Mouse (Mus musculus) lung, postnatal 14 days (tissue): ENCODE results near the gene Olfr1347.
"Not testable (repeated sequence)": the region's sequence is repeated elsewhere in the genome, so short reads cannot be mapped to it uniquely, and the experiment has no call there.

Source experiments
- DNase-seq: peaks from one replicate; pipeline ENCODE4 v3.0.0; 2021

Gene Olfr1347

GRCm38 (mm10) chr7:6499655-6500054, at the start of gene Olfr1347:
TSS of gene Olfr1347 (minus strand) at chr7:6499755.
- no peak for DNase-seq

- DNase-seq: no peak
Observed at GRCm38 (mm10) chr7:6526141-6526540, 26.6 kb upstream of the Olfr1347 start.

GRCm38 (mm10) chr7:6525001-6525400, 25.4 kb upstream of the Olfr1347 start:
- no peak for DNase-seq

DNA sequence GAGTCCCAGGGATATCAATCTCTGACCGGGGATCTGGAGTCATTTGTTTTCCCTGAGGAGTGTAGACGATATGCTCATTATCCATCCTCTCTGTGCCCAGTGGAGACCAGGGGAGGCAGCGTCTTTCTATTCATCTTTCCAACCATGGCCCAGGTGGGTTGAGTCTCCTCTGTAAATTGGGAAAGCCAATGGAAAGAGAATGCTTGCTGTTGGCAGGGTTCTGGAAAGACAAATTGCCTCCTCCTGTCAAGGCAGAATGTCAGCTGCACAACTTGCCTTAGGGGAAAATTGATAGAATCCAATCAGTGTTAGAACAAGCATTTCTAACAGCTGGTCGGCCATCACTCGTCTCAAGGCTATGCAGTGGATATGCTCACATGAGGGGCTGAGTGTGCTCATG, 23.3 kb upstream of the Olfr1347 start, which contains the start of gene Olfr1349:
Olfr1349 (minus strand) TSS at position 101 of the 400 bp plus-strand sequence.
- no peak for DNase-seq

GRCm38 (mm10) chr7:6521666-6522065, 22.1 kb upstream of the Olfr1347 start:
- no peak for DNase-seq

DNA sequence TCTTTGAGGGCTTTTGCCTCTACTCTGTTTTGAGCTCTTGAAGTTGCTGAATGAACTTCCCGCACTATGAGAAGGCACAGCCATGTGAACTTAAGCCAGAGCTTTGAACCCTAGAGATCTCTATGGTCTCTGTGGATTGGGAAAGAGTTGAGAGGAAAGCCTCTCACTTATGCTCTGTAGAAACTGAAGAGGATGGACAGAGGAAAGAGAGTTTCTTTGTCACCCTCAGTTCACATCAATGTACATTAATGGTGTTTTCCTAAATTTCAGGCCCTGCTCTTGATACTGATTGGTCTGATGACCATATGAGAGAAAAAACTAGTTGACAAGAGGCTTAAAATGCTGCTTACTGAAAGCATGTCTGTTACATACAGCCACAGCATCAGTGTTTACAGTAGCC, 9.1 kb upstream of the Olfr1347 start, which contains the start of gene Olfr1348:
Olfr1348 (minus strand) TSS at position 101 of the 400 bp plus-strand sequence.
- DNase-seq: no peak

- no peak for DNase-seq
Observed at GRCm38 (mm10) chr7:6486841-6487240, 12.7 kb downstream of the Olfr1347 start, which contains the start of gene Olfr5. TSS of gene Olfr5 (minus strand) at chr7:6486941.

DNA sequence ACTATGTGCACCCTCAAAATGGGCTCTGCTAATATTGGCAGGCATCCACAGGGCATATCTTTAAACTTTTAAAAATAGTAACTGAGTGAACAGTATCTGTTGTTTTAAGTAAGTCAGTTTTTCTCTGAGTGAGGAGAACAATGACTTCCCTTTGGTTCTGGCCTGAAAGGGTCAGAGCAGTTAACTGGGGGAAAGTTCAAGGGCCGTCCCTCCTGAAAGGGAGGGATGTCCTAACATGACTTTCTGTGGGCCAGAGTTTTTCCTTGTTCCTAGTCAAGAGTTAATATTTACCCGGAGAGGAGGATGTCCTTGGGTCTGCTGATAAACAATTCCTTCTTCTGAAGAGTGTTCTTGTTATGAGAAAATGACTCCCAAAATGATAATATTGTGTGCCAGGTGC, 21.9 kb downstream of the Olfr1347 start:
- DNase-seq: not testable (repeated sequence)

DNA sequence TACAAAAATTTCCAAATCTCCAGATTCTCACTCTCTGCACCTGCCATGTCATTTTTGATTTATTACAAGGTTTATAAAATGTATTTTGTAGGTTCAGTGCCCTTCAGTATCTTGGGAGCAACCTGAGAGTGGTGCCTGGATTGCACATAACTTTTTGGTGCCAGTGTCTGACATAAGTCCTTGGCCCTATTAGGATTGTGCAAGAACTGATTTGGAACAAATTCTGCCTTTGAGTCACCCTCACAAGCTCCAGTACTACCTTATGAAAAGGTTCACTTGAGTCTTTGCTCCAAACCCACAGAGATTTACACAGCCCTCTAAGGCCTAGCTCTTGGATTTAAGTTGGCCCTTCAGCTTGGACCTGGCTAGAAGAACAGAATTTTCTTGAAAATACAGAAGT, 32.6 kb downstream of the Olfr1347 start, which contains the start of gene Olfr1346:
Olfr1346 (plus strand) TSS at position 151 of the 400 bp plus-strand sequence.
- DNase-seq: no peak

- DNase-seq: no peak
Observed at GRCm38 (mm10) chr7:6456399-6456798, 43.2 kb downstream of the Olfr1347 start.

DNA sequence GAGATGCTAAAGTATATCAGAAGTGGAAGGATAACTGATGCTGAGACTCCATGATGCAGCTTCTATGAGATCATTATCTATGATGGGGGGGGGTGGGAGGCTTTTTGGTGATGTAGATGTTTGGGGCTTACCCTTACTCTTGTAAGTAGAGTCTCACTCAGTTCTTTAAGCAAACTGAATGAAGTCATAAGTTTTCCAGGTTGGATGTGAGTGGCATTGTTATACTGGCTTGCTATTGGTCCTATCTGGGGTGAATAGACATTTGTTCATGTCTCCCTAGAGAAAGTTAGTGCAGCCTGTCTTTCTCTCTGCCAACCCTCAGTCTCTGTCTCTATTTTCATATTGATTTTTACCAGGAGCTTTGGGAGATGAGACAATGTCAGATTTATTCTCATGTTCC, 43.7 kb downstream of the Olfr1347 start, which contains the start of gene Olfr1336:
Olfr1336 (plus strand) TSS at position 301 of the 400 bp plus-strand sequence.
- no peak for DNase-seq

DNA sequence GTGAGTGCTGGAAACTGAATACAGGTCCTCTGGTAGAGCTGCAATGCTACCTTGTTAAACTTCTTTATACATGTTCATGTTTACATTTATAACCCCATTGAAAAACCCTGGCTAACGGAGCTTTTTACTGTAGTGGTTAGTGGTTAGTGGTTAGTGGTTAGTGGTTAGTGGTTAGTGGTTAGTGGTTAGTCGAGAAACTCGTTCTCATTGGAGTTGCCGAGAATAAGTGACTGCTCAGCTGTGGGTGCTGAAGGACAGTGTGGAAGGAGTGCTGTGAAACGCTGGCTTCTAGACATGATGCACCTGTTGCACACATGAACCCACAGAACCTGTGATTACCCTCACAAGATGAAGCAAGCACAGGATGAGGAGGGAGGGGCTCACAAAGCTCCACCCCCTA, 51.8 kb downstream of the Olfr1347 start:
- no peak for DNase-seq

GRCm38 (mm10) chr7:6441173-6441572, 58.4 kb downstream of the Olfr1347 start:
- no peak for DNase-seq

- DNase-seq: no peak
Observed at GRCm38 (mm10) chr7:6438388-6438787, 61.2 kb downstream of the Olfr1347 start, which contains the start of gene Olfr1344. TSS of gene Olfr1344 (plus strand) at chr7:6438688.
